Mouse (Mus musculus) heart, adult 2 months (tissue): ENCODE measurements around the gene Gjc3.

Experiments
- CTCF ChIP-seq: fragments of 200-600 bp; IDR thresholded peaks from 2 replicates; pipeline ENCODE4 v1.8.1; 2022; ENCODE audit warnings: antibody characterized with exemption, mild to moderate bottlenecking, moderate library complexity
- EP300 ChIP-seq: fragments of 200-500 bp; IDR thresholded peaks from 2 replicates; pipeline ENCODE4 v1.6.1; 2011; ENCODE audit warnings: low read depth, low read length, control low read depth; ENCODE audit not compliant: insufficient read depth

GRCm38 (mm10) chr5:137979081-137979480 is 16.2 kb upstream of the Gjc3 start:
- TF ChIP-seq EP300 (no peak), CTCF (no peak)
